8 mouse cellular contexts compared by ENCODE assay signal in genomic region chr15:82046246-82046891, GRCm38 (mm10). TPM values are rescaled to one million over a fixed set of nuclear protein-coding genes. Genes with fewer than 3 reads are reported as not detected.
DNase-seq lines count a peak whose midpoint lies in the region; ATAC-seq and TF ChIP-seq lines count a peak whose summit lies in the region.

No protein-coding gene starts in this region.

- H3K36me3 ChIP-seq in hindbrain, embryonic 10.5 days, result peaks cover 22% of the 10 kb centered on the region
- peaks cover 15% of the 10 kb centered on the region for H3K36me3 ChIP-seq in limb, embryonic 15.5 days
- peaks cover 13% of the 10 kb centered on the region for H3K36me3 ChIP-seq in neural tube, embryonic 15.5 days

- intact Hi-C loops in gastrocnemius, adult 2 months (cut with DNase I), result no loop called here

- peak overlapping the region; percentile 84 for H3K4me2 ChIP-seq in limb, embryonic 15.5 days
- peak overlapping the region; percentile 92 for H3K4me2 ChIP-seq in neural tube, embryonic 15.5 days

- peak; percentile 33 for DNase-seq in gastrocnemius, adult 2 months
- no peak for DNase-seq in gastrocnemius, adult 8-10 months (ENCODE audit: low spot score in 2 of 2)
- peak; percentile 56 for DNase-seq in A20 (ENCODE audit: low read depth, low spot score)
- peak; percentile 33 for DNase-seq in cerebellum, adult 9-11 months
- DNase-seq in hindbrain, embryonic 10.5 days (ENCODE audit: low spot score), result no peak
- no peak for DNase-seq in left cerebral cortex, adult 9 months (ENCODE audit: low spot score in 2 of 2)

- peak overlapping the region; percentile 99 for H3K9ac ChIP-seq in limb, embryonic 15.5 days
- H3K9ac ChIP-seq in neural tube, embryonic 15.5 days (replicated peaks), result peak overlapping the region; percentile 90

- H3K27me3 ChIP-seq in hindbrain, embryonic 10.5 days (ENCODE audit: insufficient read depth, poor library complexity, severe bottlenecking), result no peaks in the 10 kb centered on the region
- no peaks in the 10 kb centered on the region for H3K27me3 ChIP-seq in limb, embryonic 15.5 days
- H3K27me3 ChIP-seq in neural tube, embryonic 15.5 days (replicated peaks), result no peaks in the 10 kb centered on the region

- ATAC-seq in limb, embryonic 15.5 days (ENCODE audit: insufficient number of reproducible peaks, low FRiP score, low TSS enrichment, low read depth), result no peak
- ATAC-seq in neural tube, embryonic 15.5 days (ENCODE audit: low FRiP score), result 0 out of 2 replicates have a peak, but pooled peaks have one; percentile 30

- TF ChIP-seq CTCF in gastrocnemius, adult 2 months (IDR thresholded peaks at IDR 0.05), result no peak

- H3K27ac ChIP-seq in gastrocnemius, adult 2 months, result peak overlapping the region; percentile 99
- peak overlapping the region; percentile 95 for H3K27ac ChIP-seq in hindbrain, embryonic 10.5 days
- peak overlapping the region; percentile 91; the same call in 1 of the 2 replicates for H3K27ac ChIP-seq in limb, embryonic 15.5 days
- H3K27ac ChIP-seq in neural tube, embryonic 15.5 days (replicated peaks), result no peak overlapping the region

- H3K9me3 ChIP-seq in hindbrain, embryonic 10.5 days, result no peaks in the 10 kb centered on the region
- no peaks in the 10 kb centered on the region for H3K9me3 ChIP-seq in limb, embryonic 15.5 days
- H3K9me3 ChIP-seq in neural tube, embryonic 15.5 days (replicated peaks), result no peaks in the 10 kb centered on the region

- H3K4me3 ChIP-seq in gastrocnemius, adult 2 months, result peak overlapping the region; percentile 100
- peak overlapping the region; percentile 100 for H3K4me3 ChIP-seq in hindbrain, embryonic 10.5 days
- peak overlapping the region; percentile 99 for H3K4me3 ChIP-seq in limb, embryonic 15.5 days
- H3K4me3 ChIP-seq in neural tube, embryonic 15.5 days (replicated peaks), result peak overlapping the region; percentile 100

- WGBS in hindbrain, embryonic 10.5 days, result 7% methylated on average over 26 of the region's 26 CpGs
- 3% methylated on average over 26 of the region's 26 CpGs for WGBS in limb, embryonic 15.5 days
- 6% methylated on average over 26 of the region's 26 CpGs for WGBS in neural tube, embryonic 15.5 days

- peaks cover 17% of the 10 kb centered on the region for H3K4me1 ChIP-seq in hindbrain, embryonic 10.5 days (replicated peaks)
- H3K4me1 ChIP-seq in limb, embryonic 15.5 days, result peaks cover 20% of the 10 kb centered on the region
- peaks cover 27% of the 10 kb centered on the region for H3K4me1 ChIP-seq in neural tube, embryonic 15.5 days

RNA-seq across cellular contexts. Expression of gene Snu13, which starts 1.0 kb away (rescaled TPM):
- total RNA-seq in gastrocnemius, adult 2 months (2021), result 10 to 100 TPM; 44.4 to 61.4 TPM
- 10 to 100 TPM; 44.8 to 55.5 (median 51.4) TPM for total RNA-seq in gastrocnemius, adult 8-10 months (2022)
- 276 and 351 TPM in 2 replicates for polyA plus RNA-seq in hindbrain, embryonic 10.5 days (2016; fragmentation: Nextera tagmentation; extraction: Ambion mirVana)
- polyA plus RNA-seq in limb, embryonic 15.5 days (2015; fragmentation: Nextera tagmentation; extraction: Ambion mirVana), result 250 and 262 TPM in 2 replicates
- 230 and 272 TPM in 2 replicates for polyA plus RNA-seq in neural tube, embryonic 15.5 days (2015; fragmentation: Nextera tagmentation; extraction: Ambion mirVana)

RNA-seq across cellular contexts. Expression of gene 4930407I10Rik, which starts 12.6 kb away (rescaled TPM):
- total RNA-seq in gastrocnemius, adult 2 months (2021), result not detected
- not detected for total RNA-seq in gastrocnemius, adult 8-10 months (2022)
- polyA plus RNA-seq in hindbrain, embryonic 10.5 days (2016; fragmentation: Nextera tagmentation; extraction: Ambion mirVana), result not detected in 2 replicates
- not detected in 2 replicates for polyA plus RNA-seq in limb, embryonic 15.5 days (2015; fragmentation: Nextera tagmentation; extraction: Ambion mirVana)
- polyA plus RNA-seq in neural tube, embryonic 15.5 days (2015; fragmentation: Nextera tagmentation; extraction: Ambion mirVana), result not detected in 2 replicates

RNA-seq across cellular contexts. Expression of gene Desi1, which starts 12.7 kb away (rescaled TPM):
- total RNA-seq in gastrocnemius, adult 2 months (2021), result 10 to 100 TPM; 14.5 to 20.8 TPM
- 10 to 100 TPM; 14.9 to 18.4 (median 17.5) TPM for total RNA-seq in gastrocnemius, adult 8-10 months (2022)
- polyA plus RNA-seq in hindbrain, embryonic 10.5 days (2016; fragmentation: Nextera tagmentation; extraction: Ambion mirVana), result 36.4 and 39.7 TPM in 2 replicates
- 30.2 and 30.9 TPM in 2 replicates for polyA plus RNA-seq in limb, embryonic 15.5 days (2015; fragmentation: Nextera tagmentation; extraction: Ambion mirVana)
- polyA plus RNA-seq in neural tube, embryonic 15.5 days (2015; fragmentation: Nextera tagmentation; extraction: Ambion mirVana), result 54.1 and 64.0 TPM in 2 replicates

RNA-seq across cellular contexts. Expression of gene Mei1, which starts 23.4 kb away (rescaled TPM):
- total RNA-seq in gastrocnemius, adult 2 months (2021), result not detected
- total RNA-seq in gastrocnemius, adult 8-10 months (2022), result not detected
- 0.06 TPM in 1 of 2 replicates, not detected in the other for polyA plus RNA-seq in hindbrain, embryonic 10.5 days (2016; fragmentation: Nextera tagmentation; extraction: Ambion mirVana)
- 0.05 TPM in 1 of 2 replicates, not detected in the other for polyA plus RNA-seq in limb, embryonic 15.5 days (2015; fragmentation: Nextera tagmentation; extraction: Ambion mirVana)
- polyA plus RNA-seq in neural tube, embryonic 15.5 days (2015; fragmentation: Nextera tagmentation; extraction: Ambion mirVana), result 0.05 TPM in 1 of 2 replicates, not detected in the other

RNA-seq across cellular contexts. Expression of gene Xrcc6, which starts 58.7 kb away (rescaled TPM):
- total RNA-seq in gastrocnemius, adult 2 months (2021), result 10 to 100 TPM; 23.9 to 25.4 TPM
- 10 to 100 TPM; 20.6 to 24.5 (median 24.2) TPM for total RNA-seq in gastrocnemius, adult 8-10 months (2022)
- 62.1 and 75.1 TPM in 2 replicates for polyA plus RNA-seq in hindbrain, embryonic 10.5 days (2016; fragmentation: Nextera tagmentation; extraction: Ambion mirVana)
- 73.8 and 77.5 TPM in 2 replicates for polyA plus RNA-seq in limb, embryonic 15.5 days (2015; fragmentation: Nextera tagmentation; extraction: Ambion mirVana)
- polyA plus RNA-seq in neural tube, embryonic 15.5 days (2015; fragmentation: Nextera tagmentation; extraction: Ambion mirVana), result 41.6 and 74.7 TPM in 2 replicates

Comparison
In these comparisons a context has a peak if more than half of its experiments do, and no peak if none do; other contexts are left out.
1. DNase-seq: peak in gastrocnemius, adult 2 months (single experiment), A20 (single experiment) and cerebellum, adult 9-11 months (single experiment); none in gastrocnemius, adult 8-10 months (0 of 2), hindbrain, embryonic 10.5 days (single experiment) and left cerebral cortex, adult 9 months (0 of 2).
2. Peak in every context shown above with its lines, with median percentiles within 50 percentile points of each other: H3K4me3 ChIP-seq.